Mouse (Mus musculus): ENCODE results near the gene Lifr. TPM values are rescaled to one million over a fixed set of nuclear protein-coding genes. Genes with fewer than 3 reads are reported as not detected.

Lifr gene
- polyA plus RNA-seq, 1 experiment from 2014 or later: 17.3 TPM

GRCm38 (mm10) chr15:7080916-7081626 lies 9.3 kb upstream of the Lifr start:
- Histone ChIP-seq H3K9me3 (replicated peaks) (no peaks in the 10 kb centered on the region), H3K27me3 (replicated peaks) (0 out of 2 replicates have a peak, but pooled peaks cover 7% of the 10 kb centered on the region), H3K36me3 (no peaks in the 10 kb centered on the region), H3K4me3 (no peak overlapping the region), H3K4me1 (replicated peaks) (peaks cover 13% of the 10 kb centered on the region), H3K27ac (ENCODE audit: poor library complexity, severe bottlenecking) (no peak overlapping the region), H3K4me2 (peak overlapping the region; percentile 39), H3K9ac (no peak overlapping the region)
- no peak for ATAC-seq (ENCODE audit: insufficient number of reproducible peaks, low FRiP score)
- WGBS: 48% methylated on average over 15 of the region's 15 CpGs

DNA sequence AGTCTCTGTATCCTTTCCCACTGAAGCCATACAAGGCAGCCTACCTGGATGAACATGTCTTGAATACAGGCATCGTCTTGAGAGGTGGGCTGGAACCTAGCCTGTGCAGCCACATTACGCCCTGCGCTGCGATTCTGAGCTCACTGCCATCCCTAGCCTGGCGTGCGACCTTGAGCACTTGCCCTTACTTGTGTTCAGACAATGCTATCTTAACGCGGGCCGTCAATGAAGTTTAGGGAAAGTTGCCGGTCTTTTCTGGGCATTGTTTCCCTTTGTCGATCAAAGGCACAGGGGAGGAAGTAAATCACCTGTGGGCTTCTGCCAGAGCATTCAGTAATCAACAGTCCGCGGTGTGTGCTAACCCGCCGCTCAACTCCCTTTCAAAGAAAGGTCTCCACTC lies 8.6 kb upstream of the Lifr start:
- Histone ChIP-seq H3K9me3 (replicated peaks) (no peaks in the 10 kb centered on the region), H3K27me3 (replicated peaks) (0 out of 2 replicates have a peak, but pooled peaks cover 9% of the 10 kb centered on the region), H3K27ac (ENCODE audit: poor library complexity, severe bottlenecking) (no peak overlapping the region), H3K9ac (no peak overlapping the region), H3K36me3 (no peaks in the 10 kb centered on the region), H3K4me1 (replicated peaks) (peaks cover 13% of the 10 kb centered on the region), H3K4me3 (peak overlapping the region; percentile 10; the same call in 1 of the 2 replicates), H3K4me2 (peak overlapping the region; percentile 39)
- WGBS: 25% methylated on average over 15 of the region's 15 CpGs
- no peak for ATAC-seq (ENCODE audit: insufficient number of reproducible peaks, low FRiP score)

GRCm38 (mm10) chr15:7082901-7083300 lies 7.5 kb upstream of the Lifr start:
- no peak for ATAC-seq (ENCODE audit: insufficient number of reproducible peaks, low FRiP score)
- Histone ChIP-seq H3K27me3 (replicated peaks) (0 out of 2 replicates have a peak, but pooled peaks cover 9% of the 10 kb centered on the region), H3K4me2 (no peak overlapping the region), H3K4me3 (no peak overlapping the region), H3K9me3 (replicated peaks) (no peaks in the 10 kb centered on the region), H3K9ac (no peak overlapping the region), H3K36me3 (no peaks in the 10 kb centered on the region), H3K27ac (ENCODE audit: poor library complexity, severe bottlenecking) (no peak overlapping the region), H3K4me1 (replicated peaks) (peaks cover 14% of the 10 kb centered on the region)
- 82% methylated on average over 3 of the region's 3 CpGs for WGBS

GRCm38 (mm10) chr15:7084780-7085497 lies 5.5 kb upstream of the Lifr start:
- Histone ChIP-seq H3K27me3 (replicated peaks) (0 out of 2 replicates have a peak, but pooled peaks cover 9% of the 10 kb centered on the region), H3K4me3 (no peak overlapping the region), H3K27ac (ENCODE audit: poor library complexity, severe bottlenecking) (no peak overlapping the region), H3K4me2 (no peak overlapping the region), H3K9me3 (replicated peaks) (no peaks in the 10 kb centered on the region), H3K36me3 (no peaks in the 10 kb centered on the region), H3K4me1 (replicated peaks) (peaks cover 27% of the 10 kb centered on the region), H3K9ac (no peak overlapping the region)
- 53% methylated on average over 8 of the region's 8 CpGs for WGBS
- ATAC-seq (ENCODE audit: insufficient number of reproducible peaks, low FRiP score): no peak

DNA sequence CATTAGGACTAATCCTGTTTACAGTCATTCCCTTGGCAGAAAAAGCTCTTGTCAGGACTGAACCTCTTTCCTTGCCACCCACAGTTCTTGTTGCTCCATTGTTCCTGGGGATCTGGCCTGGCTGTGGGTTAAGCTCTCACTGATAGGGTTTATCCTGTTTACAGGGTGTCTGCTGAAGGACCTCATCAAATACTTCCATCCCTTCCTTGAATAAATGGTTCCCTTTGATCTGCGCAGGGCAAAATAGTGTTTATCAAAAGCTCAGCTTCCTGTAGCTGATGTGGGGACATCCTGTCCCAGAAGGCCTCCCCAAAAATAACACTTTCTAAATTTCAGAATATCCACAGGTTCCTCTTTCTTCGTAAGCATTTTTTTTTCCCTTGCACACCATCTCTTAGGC lies 1.7 kb upstream of the Lifr start:
- peak; percentile 55 for ATAC-seq (ENCODE audit: insufficient number of reproducible peaks, low FRiP score)
- no peak overlapping the region for H3K4me2 ChIP-seq
- H3K4me1 ChIP-seq (replicated peaks): peaks cover 32% of the 10 kb centered on the region
- 37% methylated on average over 2 of the region's 2 CpGs for WGBS
- 0 out of 2 replicates have a peak, but pooled peaks cover 9% of the 10 kb centered on the region for H3K27me3 ChIP-seq (replicated peaks)
- H3K4me3 ChIP-seq: no peak overlapping the region
- H3K9me3 ChIP-seq (replicated peaks): no peaks in the 10 kb centered on the region
- H3K9ac ChIP-seq: no peak overlapping the region
- no peaks in the 10 kb centered on the region for H3K36me3 ChIP-seq
- no peak overlapping the region for H3K27ac ChIP-seq (ENCODE audit: poor library complexity, severe bottlenecking)

- peak overlapping the region; percentile 34 for H3K4me2 ChIP-seq
- no peaks in the 10 kb centered on the region for H3K9me3 ChIP-seq (replicated peaks)
- no peak overlapping the region for H3K4me3 ChIP-seq
- no peak overlapping the region for H3K9ac ChIP-seq
- H3K36me3 ChIP-seq: no peaks in the 10 kb centered on the region
- H3K27me3 ChIP-seq (replicated peaks): no peaks in the 10 kb centered on the region; the same call in 1 of the 2 replicates
- peaks cover 32% of the 10 kb centered on the region for H3K4me1 ChIP-seq (replicated peaks)
- no peak overlapping the region; the same call in 1 of the 2 replicates for H3K27ac ChIP-seq (ENCODE audit: poor library complexity, severe bottlenecking)
- no peak; the same call in 1 of the 2 replicates for ATAC-seq (ENCODE audit: insufficient number of reproducible peaks, low FRiP score)
- WGBS: 26% methylated on average over 8 of the region's 8 CpGs
These were observed 1.9 kb downstream of the Lifr start for GRCm38 (mm10) chr15:7092321-7092720.

DNA sequence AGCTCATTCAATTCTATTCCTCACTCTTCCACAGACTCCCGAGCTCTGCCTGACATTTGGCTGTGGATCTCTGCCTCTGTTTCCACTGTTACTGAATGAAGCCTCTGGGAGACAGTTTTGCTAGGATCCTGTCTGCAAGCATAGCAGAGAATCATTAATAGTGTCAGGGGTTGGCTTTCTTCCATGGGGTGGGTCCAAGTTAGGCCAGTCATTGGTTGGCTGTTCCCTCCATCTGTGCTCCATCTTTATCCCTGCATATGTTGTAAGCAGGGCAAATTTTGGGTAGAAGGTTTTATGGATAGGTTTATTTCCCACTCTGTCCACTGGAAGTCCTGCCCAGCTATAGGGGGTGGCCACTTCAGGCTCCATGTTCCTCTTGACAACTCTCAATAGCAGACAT lies 9.0 kb downstream of the Lifr start:
- Histone ChIP-seq H3K4me2 (no peak overlapping the region), H3K27ac (ENCODE audit: poor library complexity, severe bottlenecking) (no peak overlapping the region), H3K36me3 (no peaks in the 10 kb centered on the region), H3K9ac (no peak overlapping the region), H3K27me3 (replicated peaks) (no peaks in the 10 kb centered on the region; the same call in 1 of the 2 replicates), H3K4me3 (no peak overlapping the region), H3K4me1 (replicated peaks) (peaks cover 4% of the 10 kb centered on the region; the same call in 1 of the 2 replicates), H3K9me3 (replicated peaks) (no peaks in the 10 kb centered on the region)
- 80% methylated on average over 1 of the region's 1 CpGs for WGBS
- ATAC-seq (ENCODE audit: insufficient number of reproducible peaks, low FRiP score): no peak

GRCm38 (mm10) chr15:7100226-7100625 lies 9.8 kb downstream of the Lifr start:
- no peaks in the 10 kb centered on the region for H3K9me3 ChIP-seq (replicated peaks)
- ATAC-seq (ENCODE audit: insufficient number of reproducible peaks, low FRiP score): no peak
- H3K4me3 ChIP-seq: no peak overlapping the region
- no peak overlapping the region for H3K4me2 ChIP-seq
- H3K27me3 ChIP-seq (replicated peaks): no peaks in the 10 kb centered on the region; the same call in 1 of the 2 replicates
- H3K9ac ChIP-seq: no peak overlapping the region
- WGBS: 82% methylated on average over 6 of the region's 6 CpGs
- H3K36me3 ChIP-seq: no peaks in the 10 kb centered on the region
- no peak overlapping the region for H3K27ac ChIP-seq (ENCODE audit: poor library complexity, severe bottlenecking)
- H3K4me1 ChIP-seq (replicated peaks): peaks cover 12% of the 10 kb centered on the region

GRCm38 (mm10) chr15:7103051-7103450 lies 12.6 kb downstream of the Lifr start:
- no peaks in the 10 kb centered on the region for H3K36me3 ChIP-seq
- no peak overlapping the region for H3K4me3 ChIP-seq
- H3K27ac ChIP-seq (ENCODE audit: poor library complexity, severe bottlenecking): no peak overlapping the region
- H3K4me1 ChIP-seq (replicated peaks): peaks cover 15% of the 10 kb centered on the region
- no peak for ATAC-seq (ENCODE audit: insufficient number of reproducible peaks, low FRiP score)
- H3K4me2 ChIP-seq: no peak overlapping the region
- H3K9me3 ChIP-seq (replicated peaks): no peaks in the 10 kb centered on the region
- H3K27me3 ChIP-seq (replicated peaks): no peaks in the 10 kb centered on the region
- no peak overlapping the region for H3K9ac ChIP-seq
- 65% methylated on average over 2 of the region's 2 CpGs for WGBS

GRCm38 (mm10) chr15:7105224-7105623 lies 14.8 kb downstream of the Lifr start:
- Histone ChIP-seq H3K9me3 (replicated peaks) (no peaks in the 10 kb centered on the region; the same call in 1 of the 2 replicates), H3K36me3 (no peaks in the 10 kb centered on the region), H3K27ac (ENCODE audit: poor library complexity, severe bottlenecking) (no peak overlapping the region), H3K9ac (no peak overlapping the region), H3K4me2 (no peak overlapping the region), H3K27me3 (replicated peaks) (no peaks in the 10 kb centered on the region), H3K4me1 (replicated peaks) (peaks cover 12% of the 10 kb centered on the region), H3K4me3 (no peak overlapping the region)
- ATAC-seq (ENCODE audit: insufficient number of reproducible peaks, low FRiP score): no peak
- 35% methylated on average over 5 of the region's 5 CpGs for WGBS

GRCm38 (mm10) chr15:7108160-7108559 lies 17.7 kb downstream of the Lifr start:
- H3K4me3 ChIP-seq: no peak overlapping the region
- H3K9me3 ChIP-seq (replicated peaks): no peaks in the 10 kb centered on the region; the same call in 1 of the 2 replicates
- H3K4me1 ChIP-seq (replicated peaks): peaks cover 18% of the 10 kb centered on the region
- H3K36me3 ChIP-seq: no peaks in the 10 kb centered on the region
- no peak overlapping the region for H3K9ac ChIP-seq
- H3K27ac ChIP-seq (ENCODE audit: poor library complexity, severe bottlenecking): no peak overlapping the region
- 80% methylated on average over 6 of the region's 6 CpGs for WGBS
- ATAC-seq (ENCODE audit: insufficient number of reproducible peaks, low FRiP score): no peak
- no peak overlapping the region for H3K4me2 ChIP-seq
- no peaks in the 10 kb centered on the region for H3K27me3 ChIP-seq (replicated peaks)
